Mouse (Mus musculus) lung, adult 2 months (tissue): ENCODE measurements at regions not wholly inside any gene's neighbourhood (a gene's known extent, or its start where the extent isn't known, plus 50 kb on each side); places are given as distances from the start of the nearest gene placed in this dataset.

Experiments used
- CTCF ChIP-seq: fragments of 200-500 bp; IDR thresholded peaks from 2 replicates; pipeline ENCODE4 v1.5.1; 2011; ENCODE audit warnings: mild to moderate bottlenecking, low read length, control low read depth; ENCODE audit not compliant: insufficient read depth
- POLR2A ChIP-seq: fragments of 200-500 bp; IDR thresholded peaks from 2 replicates; pipeline ENCODE4 v1.6.1; 2011; ENCODE audit warnings: low read depth, mild to moderate bottlenecking, control low read depth, low read length, borderline replicate concordance; ENCODE audit errors: extremely low read depth

DNA sequence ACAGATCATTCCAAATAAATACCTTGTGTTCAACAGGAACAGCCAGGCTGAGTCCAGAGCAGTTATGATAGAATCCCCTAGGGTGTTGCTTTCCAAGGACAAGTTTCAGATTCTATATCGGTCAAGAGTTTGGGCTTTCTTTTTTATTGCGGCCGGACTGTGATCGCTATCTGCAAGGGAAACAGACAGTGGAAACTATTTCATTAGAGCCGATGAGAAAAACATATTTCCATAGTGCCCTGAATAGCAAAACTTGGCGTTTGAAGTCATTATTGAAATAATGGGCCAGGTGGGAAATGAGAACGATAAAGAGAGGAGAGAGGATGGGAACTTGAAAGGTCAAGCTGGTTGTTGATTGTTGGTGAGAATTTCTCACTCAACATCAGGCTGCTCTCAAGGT is 282.4 kb upstream of the Gm12728 start:
- TF ChIP-seq CTCF, result no peak
- TF ChIP-seq POLR2A, result no peak
